Mouse (Mus musculus): Measurements from ENCODE around the gene Inppl1.

- no peak for TF ChIP-seq CTCF (IDR thresholded peaks at IDR 0.05; ENCODE audit: low read depth)
- TF ChIP-seq EP300 (optimal IDR thresholded peaks at IDR 0.05): no peak
Observed at GRCm38 (mm10) chr7:101867482-101867881, 29.5 kb upstream of the Inppl1 start.

Data from stomach, postnatal 0 days (tissue).